Mouse (Mus musculus): ENCODE data around the gene Kcnh7. TPM values are rescaled to one million over a fixed set of nuclear protein-coding genes. Genes with fewer than 3 reads are reported as not detected.

Gene Kcnh7
- polyA plus RNA-seq, 1 experiment from 2014 or later: 1.4 TPM

DNA sequence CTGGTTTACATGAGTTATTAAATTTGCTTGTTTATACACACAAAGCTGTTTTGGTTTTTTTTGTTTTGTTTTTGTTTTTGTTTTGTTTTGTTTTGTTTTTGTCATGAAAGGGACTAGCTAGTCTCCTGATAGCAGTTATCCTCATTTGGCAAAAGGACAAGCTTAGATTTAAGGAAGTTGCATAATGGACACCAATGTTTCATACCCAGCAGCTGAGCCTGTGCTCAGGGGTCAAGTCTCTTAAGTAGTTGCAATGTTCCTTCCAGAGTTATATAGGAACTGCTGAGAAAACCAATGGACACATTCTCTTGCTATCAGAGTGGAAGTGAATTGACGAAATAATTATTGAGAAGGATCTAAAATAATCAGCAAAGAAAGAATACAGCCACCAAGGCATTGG lies 528.0 kb downstream of the Kcnh7 start:
- Histone ChIP-seq H3K36me3 (ENCODE audit: control insufficient read depth, insufficient read depth, low read length) (no peaks in the 10 kb centered on the region), H3K9me3 (ENCODE audit: control insufficient read depth, low read length) (no peaks in the 10 kb centered on the region), H3K4me2 (ENCODE audit: low read depth) (no peak overlapping the region), H3K4me3 (ENCODE audit: low read depth, low read length) (no peak overlapping the region), H3K27ac (ENCODE audit: low read depth, low read length) (no peak overlapping the region), H3K27me3 (ENCODE audit: control insufficient read depth, insufficient read depth, low read length) (no peaks in the 10 kb centered on the region), H3K9ac (ENCODE audit: low read length) (no peak overlapping the region), H3K4me1 (ENCODE audit: control insufficient read depth, insufficient read depth, low read length) (no peaks in the 10 kb centered on the region)
- DNase-seq (ENCODE audit: low spot score) (no peak), ATAC-seq (ENCODE audit: insufficient read depth, low FRiP score, low TSS enrichment) (no peak)
- WGBS: 79% methylated on average over 1 of the region's 1 CpGs

GRCm38 (mm10) chr2:62654519-62655338 lies 529.4 kb downstream of the Kcnh7 start:
- WGBS: 46% methylated on average over 7 of the region's 7 CpGs
- Histone ChIP-seq H3K9ac (ENCODE audit: low read length) (no peak overlapping the region), H3K36me3 (ENCODE audit: control insufficient read depth, insufficient read depth, low read length) (no peaks in the 10 kb centered on the region), H3K9me3 (ENCODE audit: control insufficient read depth, low read length) (no peaks in the 10 kb centered on the region), H3K4me2 (ENCODE audit: low read depth) (no peak overlapping the region), H3K4me1 (ENCODE audit: control insufficient read depth, insufficient read depth, low read length) (no peaks in the 10 kb centered on the region), H3K4me3 (ENCODE audit: low read depth, low read length) (no peak overlapping the region), H3K27me3 (ENCODE audit: control insufficient read depth, insufficient read depth, low read length) (no peaks in the 10 kb centered on the region), H3K27ac (ENCODE audit: low read depth, low read length) (no peak overlapping the region)
- ATAC-seq (ENCODE audit: insufficient read depth, low FRiP score, low TSS enrichment) (peak; percentile 47; the same call in 1 of the 2 replicates), DNase-seq (ENCODE audit: low spot score) (peak; percentile 65)

GRCm38 (mm10) chr2:62652466-62652865 lies 531.6 kb downstream of the Kcnh7 start:
- Histone ChIP-seq H3K4me3 (ENCODE audit: low read depth, low read length) (no peak overlapping the region), H3K27ac (ENCODE audit: low read depth, low read length) (no peak overlapping the region), H3K27me3 (ENCODE audit: control insufficient read depth, insufficient read depth, low read length) (no peaks in the 10 kb centered on the region), H3K4me1 (ENCODE audit: control insufficient read depth, insufficient read depth, low read length) (no peaks in the 10 kb centered on the region), H3K36me3 (ENCODE audit: control insufficient read depth, insufficient read depth, low read length) (no peaks in the 10 kb centered on the region), H3K4me2 (ENCODE audit: low read depth) (no peak overlapping the region), H3K9ac (ENCODE audit: low read length) (no peak overlapping the region), H3K9me3 (ENCODE audit: control insufficient read depth, low read length) (no peaks in the 10 kb centered on the region)
- DNase-seq (ENCODE audit: low spot score): no peak
- no peak for ATAC-seq (ENCODE audit: insufficient read depth, low FRiP score, low TSS enrichment)
- 82% methylated on average over 4 of the region's 4 CpGs for WGBS

- no peak overlapping the region for H3K4me3 ChIP-seq (ENCODE audit: low read depth, low read length)
- ATAC-seq (ENCODE audit: insufficient read depth, low FRiP score, low TSS enrichment) (no peak), DNase-seq (ENCODE audit: low spot score) (no peak)
- H3K36me3 ChIP-seq (ENCODE audit: control insufficient read depth, insufficient read depth, low read length): no peaks in the 10 kb centered on the region
- H3K4me2 ChIP-seq (ENCODE audit: low read depth): no peak overlapping the region
- H3K9me3 ChIP-seq (ENCODE audit: control insufficient read depth, low read length): no peaks in the 10 kb centered on the region
- no peaks in the 10 kb centered on the region for H3K27me3 ChIP-seq (ENCODE audit: control insufficient read depth, insufficient read depth, low read length)
- no peaks in the 10 kb centered on the region for H3K4me1 ChIP-seq (ENCODE audit: control insufficient read depth, insufficient read depth, low read length)
- no peak overlapping the region for H3K27ac ChIP-seq (ENCODE audit: low read depth, low read length)
- 81% methylated on average over 4 of the region's 4 CpGs for WGBS
- H3K9ac ChIP-seq (ENCODE audit: low read length): no peak overlapping the region
Observed at GRCm38 (mm10) chr2:62651890-62652289, 532.2 kb downstream of the Kcnh7 start.

GRCm38 (mm10) chr2:62646671-62647289 lies 537.3 kb downstream of the Kcnh7 start:
- Histone ChIP-seq H3K36me3 (ENCODE audit: control insufficient read depth, insufficient read depth, low read length) (no peaks in the 10 kb centered on the region), H3K4me2 (ENCODE audit: low read depth) (peak overlapping the region; percentile 68)
- WGBS: 5% methylated on average over 6 of the region's 6 CpGs

DNA sequence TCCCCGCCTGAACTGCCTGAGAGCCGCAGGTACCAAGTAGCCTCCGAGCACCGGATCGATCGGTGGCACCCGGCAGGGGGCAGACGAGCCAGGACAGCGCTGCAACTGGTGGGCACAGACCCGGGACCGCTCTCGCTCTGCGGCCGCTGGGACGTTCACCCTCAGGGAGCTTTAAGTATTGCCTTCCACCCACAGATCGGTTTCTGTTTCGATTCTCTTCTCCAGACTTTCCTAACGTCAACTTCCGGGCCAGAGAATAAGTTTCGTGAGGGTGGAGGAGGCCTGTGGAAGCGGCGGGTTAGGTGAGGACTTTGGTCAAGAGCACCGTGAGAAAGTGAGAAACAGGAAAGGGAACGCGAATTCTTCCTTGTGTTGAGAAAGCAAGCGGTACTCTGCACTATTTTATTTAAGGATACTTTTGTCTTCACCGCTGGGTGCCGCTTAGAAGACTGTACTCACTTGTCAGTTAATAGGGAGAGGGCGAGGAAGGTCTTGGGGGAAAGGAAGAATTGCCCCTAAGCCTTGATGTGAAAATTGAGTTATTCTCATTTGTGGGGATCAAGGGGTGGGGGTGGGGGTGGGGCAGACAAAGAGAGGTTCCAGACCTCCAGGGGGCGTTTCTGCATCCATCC lies 538.0 kb downstream of the Kcnh7 start, which contains the start of gene Ifih1:
Gene Ifih1 (minus strand): TSS at position 242 of the 632 bp plus-strand sequence.
- Histone ChIP-seq H3K4me3 (ENCODE audit: low read depth, low read length) (peak within 1 kb of the TSS; percentile 48), H3K9me3 (ENCODE audit: control insufficient read depth, low read length) (no peaks in the 10 kb centered on the region), H3K4me2 (ENCODE audit: low read depth) (peak within 1 kb of the TSS; percentile 68), H3K36me3 (ENCODE audit: control insufficient read depth, insufficient read depth, low read length) (no peaks in the 10 kb centered on the region), H3K27ac (ENCODE audit: low read depth, low read length) (no peak within 1 kb of the TSS), H3K9ac (ENCODE audit: low read length) (peak within 1 kb of the TSS; percentile 57), H3K27me3 (ENCODE audit: control insufficient read depth, insufficient read depth, low read length) (no peaks in the 10 kb centered on the region), H3K4me1 (ENCODE audit: control insufficient read depth, insufficient read depth, low read length) (0 out of 2 replicates have a peak, but pooled peaks cover 4% of the 10 kb centered on the region)
- 0% methylated on average over 30 of the region's 30 CpGs for WGBS
- peak; percentile 86 for ATAC-seq (ENCODE audit: insufficient read depth, low FRiP score, low TSS enrichment)
- peak; percentile 76 for DNase-seq (ENCODE audit: low spot score)

More at GRCm38 (mm10) chr2:62646671-62647289, 537.3 kb downstream of the Kcnh7 start:
- Histone ChIP-seq H3K27ac (ENCODE audit: low read depth, low read length) (no peak overlapping the region), H3K9ac (ENCODE audit: low read length) (no peak overlapping the region), H3K27me3 (ENCODE audit: control insufficient read depth, insufficient read depth, low read length) (no peaks in the 10 kb centered on the region), H3K4me3 (ENCODE audit: low read depth, low read length) (peak overlapping the region; percentile 48), H3K4me1 (ENCODE audit: control insufficient read depth, insufficient read depth, low read length) (0 out of 2 replicates have a peak, but pooled peaks cover 4% of the 10 kb centered on the region), H3K9me3 (ENCODE audit: control insufficient read depth, low read length) (no peaks in the 10 kb centered on the region)
- no peak for ATAC-seq (ENCODE audit: insufficient read depth, low FRiP score, low TSS enrichment)
- DNase-seq (ENCODE audit: low spot score): no peak

GRCm38 (mm10) chr2:62645475-62645874 lies 538.6 kb downstream of the Kcnh7 start:
- Histone ChIP-seq H3K27ac (ENCODE audit: low read depth, low read length) (no peak overlapping the region), H3K4me3 (ENCODE audit: low read depth, low read length) (peak overlapping the region; percentile 48), H3K9me3 (ENCODE audit: control insufficient read depth, low read length) (no peaks in the 10 kb centered on the region), H3K4me1 (ENCODE audit: control insufficient read depth, insufficient read depth, low read length) (0 out of 2 replicates have a peak, but pooled peaks cover 4% of the 10 kb centered on the region), H3K9ac (ENCODE audit: low read length) (peak overlapping the region; percentile 57), H3K36me3 (ENCODE audit: control insufficient read depth, insufficient read depth, low read length) (no peaks in the 10 kb centered on the region), H3K4me2 (ENCODE audit: low read depth) (peak overlapping the region; percentile 68), H3K27me3 (ENCODE audit: control insufficient read depth, insufficient read depth, low read length) (no peaks in the 10 kb centered on the region)
- DNase-seq (ENCODE audit: low spot score) (peak; percentile 29), ATAC-seq (ENCODE audit: insufficient read depth, low FRiP score, low TSS enrichment) (peak; percentile 14; the same call in 1 of the 2 replicates)
- WGBS: 29% methylated on average over 12 of the region's 12 CpGs

GRCm38 (mm10) chr2:62644891-62645290 lies 539.2 kb downstream of the Kcnh7 start:
- ATAC-seq (ENCODE audit: insufficient read depth, low FRiP score, low TSS enrichment) (no peak), DNase-seq (ENCODE audit: low spot score) (no peak)
- no peak overlapping the region for H3K27ac ChIP-seq (ENCODE audit: low read depth, low read length)
- H3K9ac ChIP-seq (ENCODE audit: low read length): no peak overlapping the region
- no peaks in the 10 kb centered on the region for H3K27me3 ChIP-seq (ENCODE audit: control insufficient read depth, insufficient read depth, low read length)
- H3K4me3 ChIP-seq (ENCODE audit: low read depth, low read length): no peak overlapping the region
- no peak overlapping the region for H3K4me2 ChIP-seq (ENCODE audit: low read depth)
- no peaks in the 10 kb centered on the region for H3K9me3 ChIP-seq (ENCODE audit: control insufficient read depth, low read length)
- no peaks in the 10 kb centered on the region for H3K36me3 ChIP-seq (ENCODE audit: control insufficient read depth, insufficient read depth, low read length)
- WGBS: 91% methylated on average over 5 of the region's 5 CpGs
- H3K4me1 ChIP-seq (ENCODE audit: control insufficient read depth, insufficient read depth, low read length): 0 out of 2 replicates have a peak, but pooled peaks cover 4% of the 10 kb centered on the region
